Mouse (Mus musculus): ENCODE measurements around the gene Sar1a.

Gene Sar1a

GRCm38 (mm10) chr10:61737537-61737936, 57.4 kb downstream of the Sar1a start:
- DNase-seq: no peak

GRCm38 (mm10) chr10:61738126-61738525, 58.0 kb downstream of the Sar1a start:
- no peak for DNase-seq

GRCm38 (mm10) chr10:61741306-61741705, 61.2 kb downstream of the Sar1a start:
- DNase-seq: no peak

GRCm38 (mm10) chr10:61741873-61742272, 61.8 kb downstream of the Sar1a start:
- no peak for DNase-seq

GRCm38 (mm10) chr10:61742336-61742735, 62.2 kb downstream of the Sar1a start:
- DNase-seq: no peak

Measured in thymus, postnatal 14 days (tissue).